Mouse (Mus musculus) frontal cortex, postnatal 36 days (tissue): ENCODE data around the gene Ptpre.
A peak's percentile ranks its signal among the peaks of the same experiment; 100 is the strongest.
"Not testable (repeated sequence)": the region's sequence is repeated elsewhere in the genome, so short reads cannot be mapped to it uniquely, and the experiment has no call there.

ENCODE experiments used
- DNase-seq, 2 experiments: peaks; one replicate each; pipeline ENCODE4 v3.0.0; 2022; ENCODE audit warnings: low spot score in 2 of 2

Ptpre gene

GRCm38 (mm10) chr7:135689396-135689795 is 152.1 kb downstream of the Ptpre start:
- DNase-seq: no peak

- no peak for DNase-seq
These were observed 154.7 kb downstream of the Ptpre start for GRCm38 (mm10) chr7:135691941-135692340.

GRCm38 (mm10) chr7:135694130-135694529 is 156.8 kb downstream of the Ptpre start:
- no peak for DNase-seq

- DNase-seq: no peak
These were observed 157.5 kb downstream of the Ptpre start for GRCm38 (mm10) chr7:135694796-135695195.

- no peak for DNase-seq
These were observed 158.8 kb downstream of the Ptpre start for GRCm38 (mm10) chr7:135696127-135696526.

- not testable (repeated sequence) for DNase-seq
These were observed 159.9 kb downstream of the Ptpre start for GRCm38 (mm10) chr7:135697021-135697740.

- DNase-seq: no peak
These were observed 161.1 kb downstream of the Ptpre start for GRCm38 (mm10) chr7:135698362-135698761.

GRCm38 (mm10) chr7:135699351-135699750 is 162.1 kb downstream of the Ptpre start:
- DNase-seq: peak in 1 of 2 experiments; percentile 23

GRCm38 (mm10) chr7:135703600-135704148 is 166.4 kb downstream of the Ptpre start:
- no peak for DNase-seq

- no peak for DNase-seq
These were observed 167.0 kb downstream of the Ptpre start for GRCm38 (mm10) chr7:135704251-135704650.

- no peak for DNase-seq
These were observed 167.8 kb downstream of the Ptpre start for GRCm38 (mm10) chr7:135705083-135705482.

GRCm38 (mm10) chr7:135705753-135706152 is 168.5 kb downstream of the Ptpre start:
- DNase-seq: no peak

GRCm38 (mm10) chr7:135710702-135711101 is 173.4 kb downstream of the Ptpre start:
- no peak for DNase-seq

GRCm38 (mm10) chr7:135712534-135712933 is 175.3 kb downstream of the Ptpre start:
- DNase-seq: no peak

- no peak for DNase-seq
These were observed 176.0 kb downstream of the Ptpre start for GRCm38 (mm10) chr7:135713326-135713725.

- no peak for DNase-seq
These were observed 177.9 kb downstream of the Ptpre start for GRCm38 (mm10) chr7:135715166-135715565.

- DNase-seq: no peak
These were observed 178.6 kb downstream of the Ptpre start, which contains the start of gene Mki67 for GRCm38 (mm10) chr7:135715642-135716444. Mki67 (minus strand) TSS chr7:135716361.

GRCm38 (mm10) chr7:135716445-135716877 is 179.2 kb downstream of the Ptpre start:
- peak; percentile 61 to 73 for DNase-seq

- no peak for DNase-seq
These were observed 179.8 kb downstream of the Ptpre start for GRCm38 (mm10) chr7:135716968-135717557.

GRCm38 (mm10) chr7:135721436-135721992 is 184.2 kb downstream of the Ptpre start:
- no peak for DNase-seq

GRCm38 (mm10) chr7:135722011-135722838 is 184.9 kb downstream of the Ptpre start:
- DNase-seq: no peak
